Mouse (Mus musculus) forebrain, embryonic 16.5 days (tissue): Measurements from ENCODE around the gene Rbx1. TPM values are rescaled to one million over a fixed set of nuclear protein-coding genes. Genes with fewer than 3 reads are reported as not detected.
"Not testable (repeated sequence)": the region's sequence is repeated elsewhere in the genome, so short reads cannot be mapped to it uniquely, and the experiment has no call there.

ENCODE experiments used
- ATAC-seq: fragments of 200-750 bp; cut with Nextera tagmentation; 2 replicates; pipeline ENCODE4 v1.8.0; 2017; ENCODE audit warnings: mild to moderate bottlenecking, moderate library complexity
- H3K27ac ChIP-seq: fragments of 300-500 bp; sonication (generic); 2 replicates; pipeline ENCODE4 v1.5.1; 2014; ENCODE audit warnings: low read length, control low read depth
- H3K27me3 ChIP-seq: fragments of 300-500 bp; sonication (generic); replicated peaks from 2 replicates; pipeline ENCODE4 v1.6.1; 2014; ENCODE audit warnings: low read length; ENCODE audit not compliant: control insufficient read depth, insufficient read depth
- H3K36me3 ChIP-seq: fragments of 300-500 bp; sonication (generic); 2 replicates; pipeline ENCODE4 v1.6.1; 2014; ENCODE audit not compliant: control insufficient read depth, insufficient read depth
- H3K4me1 ChIP-seq: fragments of 300-500 bp; sonication (generic); replicated peaks from 2 replicates; pipeline ENCODE4 v1.6.1; 2014; ENCODE audit warnings: low read length; ENCODE audit not compliant: control insufficient read depth, insufficient read depth
- H3K4me2 ChIP-seq: fragments of 300-500 bp; sonication (generic); 2 replicates; pipeline ENCODE4 v1.6.1; 2014; ENCODE audit warnings: mild to moderate bottlenecking, low read length, control low read depth
- H3K4me3 ChIP-seq: fragments of 300-500 bp; sonication (generic); replicated peaks from 2 replicates; pipeline ENCODE4 v1.5.1; 2014; ENCODE audit warnings: mild to moderate bottlenecking, low read length, control low read depth
- H3K9ac ChIP-seq: fragments of 300-500 bp; sonication (generic); replicated peaks from 2 replicates; pipeline ENCODE4 v1.6.1; 2014; ENCODE audit warnings: low read depth, low read length, control low read depth
- H3K9me3 ChIP-seq: fragments of 300-500 bp; sonication (generic); 2 replicates; pipeline ENCODE4 v1.6.1; 2016; ENCODE audit warnings: low read length; ENCODE audit not compliant: control insufficient read depth
- WGBS: fragments of 180-500 bp; shearing (Covaris S2); extraction: QIAGEN DNeasy Blood & Tissue Kit; methylation state at CpG from one replicate; pipeline ENCODE4 v1.1.7; 2014; 5-methylcytosine and 5-hydroxymethylcytosine counted together
- polyA plus RNA-seq: library from polyadenylated mRNA; unstranded; fragments of >200 nt; fragmentation: Nextera tagmentation; extraction: Ambion mirVana; gene quantifications from 2 replicates; pipeline ENCODE4 v1.2.1, GENCODE M21; 2015

Gene Rbx1
- 449 and 466 TPM in 2 replicates for polyA plus RNA-seq

DNA sequence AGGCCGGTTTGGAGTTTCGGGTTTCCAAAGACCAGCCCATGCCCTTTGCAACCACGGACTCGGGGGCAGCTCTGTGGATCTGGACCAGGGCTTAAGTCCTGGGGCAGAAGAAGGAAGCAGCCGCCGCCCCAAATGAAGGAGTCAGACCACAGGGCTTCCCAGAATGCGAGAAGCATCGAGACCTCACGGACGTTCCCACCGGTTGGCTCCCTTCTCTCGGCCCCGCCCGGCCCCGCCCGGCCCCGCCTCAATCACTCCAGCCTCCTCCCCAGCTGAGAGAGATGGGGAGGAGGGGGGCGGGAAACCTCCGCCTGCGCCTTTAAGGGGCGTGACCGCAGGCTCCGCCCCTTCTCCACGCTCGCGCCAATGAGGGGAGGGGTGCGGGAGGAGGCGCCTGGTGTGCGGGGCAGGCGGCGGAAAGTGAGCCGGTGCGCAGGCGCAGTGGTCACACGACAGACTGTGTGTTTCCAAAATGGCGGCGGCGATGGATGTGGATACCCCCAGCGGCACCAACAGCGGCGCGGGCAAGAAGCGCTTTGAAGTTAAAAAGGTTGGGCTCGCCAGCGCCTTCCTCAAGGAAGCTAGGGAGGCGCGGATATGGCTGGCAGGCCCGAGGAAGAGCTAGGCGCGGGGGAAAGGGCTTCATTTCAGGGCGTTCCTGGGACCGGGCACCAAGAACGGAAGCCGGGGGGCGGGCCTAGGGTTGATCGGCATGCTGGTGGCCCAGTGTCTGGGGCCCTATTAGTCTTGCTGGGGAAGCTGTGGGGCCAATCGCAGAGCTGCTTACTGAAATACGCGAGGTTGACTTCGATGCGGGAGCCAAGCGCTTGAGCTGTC, at the start of gene Rbx1:
Gene Rbx1, plus strand, starts transcription at position 396 of the 837 bp plus-strand sequence.
- peak within 1 kb of the TSS; percentile 84 for H3K9ac ChIP-seq
- no peaks in the 10 kb centered on the region for H3K27me3 ChIP-seq
- peak within 1 kb of the TSS; percentile 86 for H3K4me2 ChIP-seq
- ATAC-seq, result peak; percentile 99
- WGBS, result under 1% methylated on average over 61 of the region's 62 CpGs
- peak within 1 kb of the TSS; percentile 94 for H3K27ac ChIP-seq
- peaks cover 12% of the 10 kb centered on the region for H3K36me3 ChIP-seq
- H3K9me3 ChIP-seq, result peaks cover 3% of the 10 kb centered on the region; the same call in 1 of the 2 replicates
- H3K4me1 ChIP-seq, result peaks cover 16% of the 10 kb centered on the region
- H3K4me3 ChIP-seq, result peak within 1 kb of the TSS; percentile 74

DNA sequence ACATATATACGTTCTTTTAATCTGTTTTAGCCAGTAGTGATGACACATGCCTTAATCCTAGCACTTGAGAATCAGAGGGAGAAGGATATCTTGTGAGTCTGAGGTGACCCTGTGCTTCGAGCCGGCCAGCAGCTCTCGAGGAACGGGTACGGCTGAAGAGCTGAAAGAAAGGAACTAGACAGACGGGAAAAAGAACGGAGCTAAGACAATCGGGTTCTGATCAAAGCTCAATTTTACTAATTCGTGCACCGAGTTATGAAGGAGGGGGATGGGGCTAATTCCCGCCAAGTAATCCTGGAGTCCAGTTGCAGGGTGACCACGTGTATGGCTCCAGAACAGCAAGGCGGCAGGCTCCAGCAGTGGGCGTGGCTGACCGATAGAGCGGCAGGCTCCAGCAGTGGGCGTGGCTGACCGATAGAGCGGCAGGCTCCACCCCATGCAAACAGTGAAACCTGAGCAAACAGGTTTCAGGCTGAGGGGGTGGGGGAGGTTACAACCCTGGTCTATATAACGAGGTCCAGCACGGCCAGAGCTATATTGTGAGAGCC, 49.3 kb upstream of the Rbx1 start:
- H3K9ac ChIP-seq, result peak overlapping the region; percentile 34; the same call in 1 of the 2 replicates
- not testable (repeated sequence) for H3K36me3 ChIP-seq, H3K4me1 ChIP-seq, H3K27me3 ChIP-seq, H3K9me3 ChIP-seq, H3K27ac ChIP-seq, ATAC-seq
- WGBS, result 7% methylated on average over 22 of the region's 22 CpGs
- peak overlapping the region; percentile 33 for H3K4me3 ChIP-seq
- peak overlapping the region; percentile 44 for H3K4me2 ChIP-seq

DNA sequence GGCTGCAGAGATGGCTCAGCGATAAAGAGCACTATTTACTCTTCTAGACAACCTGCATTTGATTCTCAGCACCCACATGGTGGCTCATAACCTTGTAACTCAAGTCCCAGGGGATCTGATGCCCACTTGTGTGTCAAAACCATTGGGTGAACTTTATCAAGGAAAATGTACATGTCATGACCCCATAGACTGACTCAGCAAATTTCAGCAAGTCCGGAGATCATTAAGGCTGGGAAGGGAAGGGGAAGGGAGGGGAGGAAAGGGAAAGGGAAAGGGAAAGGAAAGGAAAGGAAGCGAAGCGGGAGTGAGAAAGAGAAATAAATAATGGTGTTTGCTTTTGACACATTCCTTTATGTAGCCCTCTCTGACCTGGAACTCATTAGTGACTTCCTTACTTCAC, 48.0 kb upstream of the Rbx1 start:
- Histone ChIP-seq H3K9me3 (no peaks in the 10 kb centered on the region), H3K9ac (no peak overlapping the region), H3K4me2 (no peak overlapping the region), H3K36me3 (no peaks in the 10 kb centered on the region; the same call in 1 of the 2 replicates), H3K27ac (no peak overlapping the region), H3K4me1 (peaks cover 2% of the 10 kb centered on the region), H3K4me3 (no peak overlapping the region), H3K27me3 (no peaks in the 10 kb centered on the region)
- 97% methylated on average over 4 of the region's 4 CpGs for WGBS
- ATAC-seq, result no peak

DNA sequence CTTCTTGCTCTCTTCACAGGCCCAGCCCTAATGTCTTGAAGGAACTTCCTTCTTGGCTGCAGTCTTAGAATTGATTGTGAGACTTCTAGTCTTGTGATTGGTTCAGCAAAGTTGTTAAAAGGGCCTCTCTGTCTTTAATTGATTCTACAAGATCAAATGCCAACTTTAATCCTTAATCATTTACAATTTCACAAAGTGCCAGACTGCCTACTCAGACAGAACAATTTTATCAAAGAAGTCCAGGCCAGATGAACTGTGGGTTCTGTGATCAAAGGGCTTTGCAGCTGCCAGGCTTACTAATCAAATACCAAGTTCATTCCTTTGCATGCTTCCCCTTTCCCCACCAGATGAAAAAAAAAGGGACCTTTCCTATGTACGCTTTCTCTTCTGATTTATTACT, 44.6 kb upstream of the Rbx1 start:
- Histone ChIP-seq H3K4me3 (no peak overlapping the region), H3K4me2 (no peak overlapping the region), H3K27ac (no peak overlapping the region), H3K4me1 (peaks cover 2% of the 10 kb centered on the region), H3K9ac (no peak overlapping the region), H3K27me3 (no peaks in the 10 kb centered on the region), H3K36me3 (no peaks in the 10 kb centered on the region), H3K9me3 (no peaks in the 10 kb centered on the region)
- no peak for ATAC-seq
- WGBS, result 47% methylated on average over 1 of the region's 1 CpGs

DNA sequence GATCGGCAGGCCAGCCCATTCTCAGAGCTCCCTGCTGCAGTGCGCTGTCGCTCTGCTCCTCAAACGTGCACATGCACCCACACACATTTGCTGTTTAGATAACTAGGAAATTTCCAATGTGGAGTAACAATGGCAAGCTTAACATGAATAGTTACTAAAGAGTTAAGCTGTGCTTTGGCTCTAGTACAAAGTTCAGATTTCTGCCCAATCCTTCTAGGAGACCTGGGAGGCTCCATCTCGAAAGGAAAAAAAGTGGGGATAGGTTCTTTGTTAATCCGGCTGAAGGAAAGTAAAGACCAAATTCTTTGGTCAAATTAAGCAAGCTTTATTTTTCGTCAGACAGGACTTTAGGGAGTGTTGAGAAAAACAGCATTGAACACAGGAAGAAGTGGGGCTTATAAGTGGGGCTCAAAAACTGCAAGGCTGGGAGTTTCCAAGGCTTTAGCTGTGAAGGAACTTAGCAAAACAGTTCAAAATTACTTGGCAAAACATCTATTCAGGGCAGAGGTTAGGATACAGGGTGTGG, 43.9 kb upstream of the Rbx1 start:
- Histone ChIP-seq H3K27ac (peak overlapping the region; percentile 55), H3K27me3 (no peaks in the 10 kb centered on the region), H3K4me2 (no peak overlapping the region), H3K4me1 (no peaks in the 10 kb centered on the region; the same call in 1 of the 2 replicates), H3K4me3 (no peak overlapping the region), H3K9ac (no peak overlapping the region), H3K36me3 (no peaks in the 10 kb centered on the region), H3K9me3 (no peaks in the 10 kb centered on the region)
- 36% methylated on average over 7 of the region's 7 CpGs for WGBS
- no peak for ATAC-seq

DNA sequence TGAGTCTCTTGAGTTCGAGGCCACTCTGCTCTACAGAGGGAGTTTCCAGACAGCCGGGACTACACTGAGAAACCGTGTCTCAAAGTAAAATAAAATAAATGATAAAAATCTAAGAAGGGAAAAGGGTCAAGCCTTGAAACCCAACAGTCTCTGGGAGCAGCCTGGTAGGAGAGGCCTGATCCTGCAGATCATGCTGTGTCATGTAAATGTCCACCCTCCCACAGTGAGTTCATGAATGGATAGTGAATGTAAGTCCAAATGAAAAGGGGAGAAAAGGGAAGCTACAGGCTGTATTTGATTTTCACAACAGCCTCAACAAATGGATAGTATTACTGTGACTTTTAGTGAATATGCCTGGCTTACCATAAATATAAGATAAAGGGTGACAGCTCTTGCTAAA, 40.8 kb upstream of the Rbx1 start:
- ATAC-seq, result no peak
- no peak overlapping the region for H3K9ac ChIP-seq
- WGBS, result 90% methylated on average over 3 of the region's 3 CpGs
- H3K36me3 ChIP-seq, result peaks cover 4% of the 10 kb centered on the region
- H3K27ac ChIP-seq, result no peak overlapping the region
- no peaks in the 10 kb centered on the region; the same call in 1 of the 2 replicates for H3K4me1 ChIP-seq
- no peak overlapping the region for H3K4me3 ChIP-seq
- H3K9me3 ChIP-seq, result no peaks in the 10 kb centered on the region
- no peaks in the 10 kb centered on the region for H3K27me3 ChIP-seq
- no peak overlapping the region for H3K4me2 ChIP-seq

DNA sequence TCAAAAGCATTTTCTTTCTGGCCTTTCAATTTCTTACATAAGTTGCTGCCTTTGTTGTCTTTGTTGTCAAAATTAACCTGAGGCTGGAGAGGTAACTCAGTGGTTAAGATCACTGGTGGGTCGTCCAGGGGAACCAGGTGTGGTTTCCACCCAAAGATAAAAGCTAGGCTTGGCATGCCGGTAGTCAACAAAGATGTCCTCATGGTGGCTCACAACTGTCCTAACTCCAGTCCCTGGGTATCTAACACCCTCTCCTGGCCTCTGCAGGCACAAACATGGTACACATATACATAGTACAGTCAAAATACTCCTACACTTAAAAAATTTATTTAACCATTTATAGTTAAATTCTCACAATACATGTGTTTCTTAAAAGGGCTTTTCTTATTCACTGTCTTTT, 38.1 kb upstream of the Rbx1 start:
- 94% methylated on average over 2 of the region's 2 CpGs for WGBS
- Histone ChIP-seq H3K9ac (no peak overlapping the region), H3K4me1 (no peaks in the 10 kb centered on the region), H3K27me3 (no peaks in the 10 kb centered on the region), H3K27ac (no peak overlapping the region), H3K9me3 (no peaks in the 10 kb centered on the region), H3K4me2 (no peak overlapping the region), H3K36me3 (peaks cover 7% of the 10 kb centered on the region), H3K4me3 (no peak overlapping the region)
- no peak for ATAC-seq

DNA sequence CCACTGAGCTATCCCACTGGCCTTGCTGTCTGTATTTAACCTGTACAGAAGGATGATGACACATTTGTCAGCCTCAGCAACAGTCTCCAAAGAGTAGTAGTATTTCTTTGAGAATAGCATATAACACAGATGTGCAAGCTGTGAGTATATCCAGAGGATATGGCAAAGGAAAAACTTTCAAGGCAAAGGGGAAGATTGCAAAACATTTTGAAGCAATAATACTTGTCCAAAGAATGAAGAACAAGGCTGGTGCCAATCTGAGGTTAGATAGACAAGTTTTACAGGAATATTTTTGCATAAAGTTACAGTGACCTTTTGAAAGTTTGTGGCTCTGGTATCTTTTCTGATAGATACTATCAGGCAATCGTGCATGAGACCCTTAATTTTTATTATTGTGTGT, 34.9 kb upstream of the Rbx1 start:
- H3K27me3 ChIP-seq, result no peaks in the 10 kb centered on the region
- no peak for ATAC-seq
- no peak overlapping the region for H3K27ac ChIP-seq
- H3K4me2 ChIP-seq, result no peak overlapping the region
- no peaks in the 10 kb centered on the region for H3K4me1 ChIP-seq
- peaks cover 7% of the 10 kb centered on the region for H3K36me3 ChIP-seq
- H3K9me3 ChIP-seq, result no peaks in the 10 kb centered on the region
- H3K4me3 ChIP-seq, result no peak overlapping the region
- WGBS, result 96% methylated on average over 1 of the region's 1 CpGs
- no peak overlapping the region for H3K9ac ChIP-seq

DNA sequence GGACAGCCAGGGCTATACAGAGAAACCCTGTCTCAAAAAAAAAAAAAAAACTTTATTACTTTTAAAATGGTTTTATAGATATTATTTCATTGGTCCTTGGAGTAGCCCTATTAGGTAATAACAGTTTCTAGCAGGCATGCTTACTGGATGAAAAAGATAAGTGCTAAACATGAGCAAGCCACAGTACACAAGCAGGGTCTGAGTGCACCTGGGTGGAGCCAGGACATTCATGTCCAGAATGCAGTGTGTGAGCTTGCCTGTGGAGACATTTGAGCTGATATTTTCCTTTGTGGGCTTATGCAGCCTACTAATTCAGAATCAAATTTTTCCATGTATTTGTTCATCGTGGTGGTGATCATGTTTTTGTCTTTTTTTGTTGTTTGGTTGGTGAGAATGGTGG, 27.8 kb upstream of the Rbx1 start:
- no peak overlapping the region for H3K9ac ChIP-seq
- H3K27me3 ChIP-seq, result no peaks in the 10 kb centered on the region
- H3K9me3 ChIP-seq, result no peaks in the 10 kb centered on the region
- H3K36me3 ChIP-seq, result peaks cover 2% of the 10 kb centered on the region; the same call in 1 of the 2 replicates
- ATAC-seq, result no peak
- H3K4me3 ChIP-seq, result no peak overlapping the region
- WGBS, result 96% methylated on average over 1 of the region's 1 CpGs
- H3K4me2 ChIP-seq, result no peak overlapping the region
- no peak overlapping the region for H3K27ac ChIP-seq
- no peaks in the 10 kb centered on the region for H3K4me1 ChIP-seq
